ENCODE assay signal across 13 mouse cellular contexts in the genomic region with DNA sequence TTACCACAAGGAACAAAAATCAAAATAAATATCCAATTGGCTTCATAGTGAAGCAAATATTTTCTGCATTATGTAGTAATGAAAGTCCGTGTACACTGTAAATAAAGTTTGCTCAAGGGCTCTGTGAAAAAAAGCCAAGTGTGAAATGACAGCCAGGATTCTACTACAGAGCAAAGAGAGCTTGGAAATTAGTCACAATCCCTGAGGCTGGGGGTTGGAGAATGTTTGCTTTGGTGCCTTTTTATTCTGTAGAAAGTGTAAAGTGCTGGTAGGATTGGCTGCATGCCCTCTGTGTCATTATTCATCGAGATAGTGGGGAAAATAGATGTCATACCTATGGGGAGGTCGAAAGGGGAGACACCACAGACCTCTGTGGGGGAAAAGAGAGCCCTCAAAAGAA.
DNase-seq lines count a peak whose midpoint lies in the region; ATAC-seq and TF ChIP-seq lines count a peak whose summit lies in the region.
"Had no signal": no experiment of that assay in that cellular context is flagged by ENCODE, and none has a peak within 500 bp of the region (broad histone marks: within the 10 kb centered on the region; RNA-seq: fewer than 3 reads in every experiment).

No protein-coding gene starts in this region.

- TF ChIP-seq CTCF in gastrocnemius, adult 2 months (IDR thresholded peaks at IDR 0.05): no peak
- no peak for TF ChIP-seq CTCF in lung, adult 2 months (IDR thresholded peaks at IDR 0.05; ENCODE audit: insufficient read depth, low read length)

- DNase-seq in gastrocnemius, adult 2 months: no peak
- DNase-seq in gastrocnemius, postnatal 14 days: no peak
- peak; percentile 18 to 36 for DNase-seq in adrenal gland, postnatal 36 days
- DNase-seq in lung, adult 2 months: peak; percentile 22
- no peak for DNase-seq in spleen, postnatal 36 days (ENCODE audit: low spot score in 2 of 2)
- DNase-seq in spleen, postnatal 4 days (ENCODE audit: low spot score in 2 of 2): no peak
- DNase-seq: kidney, adult 2 months; retina, postnatal 1 day; thymus, adult 18-20 months had no signal

- peak overlapping the region; percentile 77 for H3K27ac ChIP-seq in gastrocnemius, adult 2 months
- H3K27ac ChIP-seq in stomach, embryonic 14.5 days (ENCODE audit: low read length): 0 out of 2 replicates have a peak overlapping the region, but pooled peaks have one; percentile 21
- H3K27ac ChIP-seq: hindbrain, embryonic 15.5 days; liver, embryonic 12.5 days had no signal

- intact Hi-C loops in gastrocnemius, adult 2 months (cut with DNase I): no loop called here
- intact Hi-C loops in gastrocnemius, postnatal 14 days (cut with DNase I; ENCODE audit: low total_unique reads): no loop called here

- H3K4me3 ChIP-seq in gastrocnemius, adult 2 months: peak overlapping the region; percentile 34
- H3K4me3 ChIP-seq in lung, adult 2 months (replicated peaks; ENCODE audit: extremely low read depth, low read depth, low read length): no peak overlapping the region
- no peak overlapping the region for H3K4me3 ChIP-seq in stomach, embryonic 14.5 days (ENCODE audit: low read depth, low read length)
- H3K4me3 ChIP-seq: hindbrain, embryonic 15.5 days; liver, embryonic 12.5 days had no signal

- H3K4me1 ChIP-seq in lung, adult 2 months (ENCODE audit: control insufficient read depth, insufficient read depth, low read length): peaks cover 2% of the 10 kb centered on the region; the same call in 1 of the 2 replicates
- peaks cover 14% of the 10 kb centered on the region; the same call in 1 of the 2 replicates for H3K4me1 ChIP-seq in stomach, embryonic 14.5 days (ENCODE audit: control insufficient read depth, insufficient read depth, low read length)
- H3K4me1 ChIP-seq: liver, embryonic 12.5 days had no signal

- no peaks in the 10 kb centered on the region for H3K36me3 ChIP-seq in stomach, embryonic 14.5 days (ENCODE audit: control insufficient read depth, insufficient read depth, low read length)
- H3K36me3 ChIP-seq: hindbrain, embryonic 15.5 days; liver, embryonic 12.5 days had no signal

- H3K9ac ChIP-seq in stomach, embryonic 14.5 days (replicated peaks; ENCODE audit: low read depth, low read length): no peak overlapping the region
- H3K9ac ChIP-seq: hindbrain, embryonic 15.5 days; liver, embryonic 12.5 days had no signal

- WGBS in lung, adult 2 months: 23% methylated on average over 3 of the region's 3 CpGs
- WGBS in stomach, embryonic 14.5 days: 17% methylated on average over 3 of the region's 3 CpGs

- no peaks in the 10 kb centered on the region for H3K27me3 ChIP-seq in stomach, embryonic 14.5 days (ENCODE audit: control insufficient read depth, insufficient read depth, low read length)
- H3K27me3 ChIP-seq: CH12.LX; hindbrain, embryonic 15.5 days; liver, embryonic 12.5 days had no signal

- peak; percentile 56; the same call in 1 of the 2 replicates for ATAC-seq in stomach, embryonic 14.5 days (ENCODE audit: insufficient number of reproducible peaks, insufficient read depth, low FRiP score, low read depth)
- ATAC-seq: liver, embryonic 12.5 days had no signal

- H3K9me3 ChIP-seq in stomach, embryonic 14.5 days (ENCODE audit: control insufficient read depth, low read depth, low read length): no peaks in the 10 kb centered on the region
- H3K9me3 ChIP-seq: hindbrain, embryonic 15.5 days; liver, embryonic 12.5 days had no signal

- H3K4me2 ChIP-seq in stomach, embryonic 14.5 days (replicated peaks; ENCODE audit: low read depth, low read length): no peak overlapping the region
- H3K4me2 ChIP-seq: hindbrain, embryonic 15.5 days; liver, embryonic 12.5 days had no signal

- no peak for TF ChIP-seq POLR2A in lung, adult 2 months (IDR thresholded peaks at IDR 0.05; ENCODE audit: borderline replicate concordance, extremely low read depth, low read depth, low read length)

Comparison
In these comparisons a context has a peak if more than half of its experiments do, and no peak if none do; other contexts are left out.
1. DNase-seq: peak in adrenal gland, postnatal 36 days (2 of 2) and lung, adult 2 months (single experiment); none in gastrocnemius, adult 2 months (single experiment), gastrocnemius, postnatal 14 days (single experiment), spleen, postnatal 36 days (0 of 2) and spleen, postnatal 4 days (0 of 2).